Mouse (Mus musculus): ENCODE results near the gene Srrm3. TPM values are rescaled to one million over a fixed set of nuclear protein-coding genes. Genes with fewer than 3 reads are reported as not detected.

The Srrm3 gene
- polyA plus RNA-seq, 2 experiments = 0.12 to 0.55 TPM

GRCm38 (mm10) chr5:135852421-135852820 is 45.7 kb downstream of the Srrm3 start:
- no peaks in the 10 kb centered on the region; the same call in 1 of the 2 replicates for H3K4me1 ChIP-seq (ENCODE audit: control insufficient read depth, insufficient read depth, low read length)
- 1% methylated on average over 10 of the region's 10 CpGs for WGBS
- no peak for ATAC-seq (ENCODE audit: low FRiP score, low read depth)
- peaks cover 60% of the 10 kb centered on the region for H3K27me3 ChIP-seq (ENCODE audit: control insufficient read depth, insufficient read depth, low read length)
- H3K4me2 ChIP-seq (replicated peaks; ENCODE audit: low read depth, low read length, severe bottlenecking) = no peak overlapping the region
- DNase-seq (ENCODE audit: low spot score) = no peak
- H3K27ac ChIP-seq (replicated peaks; ENCODE audit: low read depth, low read length) = no peak overlapping the region
- no peak for TF ChIP-seq POLR2A (IDR thresholded peaks at IDR 0.05; ENCODE audit: borderline replicate concordance, extremely low read depth, insufficient read depth, insufficient read length)
- no peak overlapping the region for H3K4me3 ChIP-seq (replicated peaks; ENCODE audit: low read length)
- no peaks in the 10 kb centered on the region for H3K36me3 ChIP-seq (ENCODE audit: control insufficient read depth, insufficient read depth, low read length)
- H3K9me3 ChIP-seq (ENCODE audit: control insufficient read depth, low read length) = no peaks in the 10 kb centered on the region
- no peak overlapping the region for H3K9ac ChIP-seq (ENCODE audit: low read depth, low read length, severe bottlenecking)

GRCm38 (mm10) chr5:135853731-135854130 is 47.0 kb downstream of the Srrm3 start:
- ATAC-seq (ENCODE audit: low FRiP score, low read depth) (no peak), DNase-seq (ENCODE audit: low spot score) (no peak)
- Histone ChIP-seq H3K9ac (ENCODE audit: low read depth, low read length, severe bottlenecking) (no peak overlapping the region), H3K4me2 (replicated peaks; ENCODE audit: low read depth, low read length, severe bottlenecking) (no peak overlapping the region), H3K27ac (replicated peaks; ENCODE audit: low read depth, low read length) (no peak overlapping the region), H3K36me3 (ENCODE audit: control insufficient read depth, insufficient read depth, low read length) (no peaks in the 10 kb centered on the region), H3K4me3 (replicated peaks; ENCODE audit: low read length) (no peak overlapping the region), H3K27me3 (ENCODE audit: control insufficient read depth, insufficient read depth, low read length) (peaks cover 72% of the 10 kb centered on the region), H3K9me3 (ENCODE audit: control insufficient read depth, low read length) (no peaks in the 10 kb centered on the region), H3K4me1 (ENCODE audit: control insufficient read depth, insufficient read depth, low read length) (no peaks in the 10 kb centered on the region; the same call in 1 of the 2 replicates)
- no peak for TF ChIP-seq POLR2A (IDR thresholded peaks at IDR 0.05; ENCODE audit: borderline replicate concordance, extremely low read depth, insufficient read depth, insufficient read length)
- WGBS = 54% methylated on average over 7 of the region's 7 CpGs

- no peak overlapping the region for H3K4me2 ChIP-seq (replicated peaks; ENCODE audit: low read depth, low read length, severe bottlenecking)
- H3K9ac ChIP-seq (ENCODE audit: low read depth, low read length, severe bottlenecking) = no peak overlapping the region
- H3K4me3 ChIP-seq (replicated peaks; ENCODE audit: low read length) = no peak overlapping the region
- no peaks in the 10 kb centered on the region for H3K36me3 ChIP-seq (ENCODE audit: control insufficient read depth, insufficient read depth, low read length)
- TF ChIP-seq POLR2A (IDR thresholded peaks at IDR 0.05; ENCODE audit: borderline replicate concordance, extremely low read depth, insufficient read depth, insufficient read length) = no peak
- ATAC-seq (ENCODE audit: low FRiP score, low read depth) (no peak), DNase-seq (ENCODE audit: low spot score) (peak; percentile 84)
- no peak overlapping the region for H3K27ac ChIP-seq (replicated peaks; ENCODE audit: low read depth, low read length)
- no peaks in the 10 kb centered on the region for H3K9me3 ChIP-seq (ENCODE audit: control insufficient read depth, low read length)
- no peaks in the 10 kb centered on the region; the same call in 1 of the 2 replicates for H3K4me1 ChIP-seq (ENCODE audit: control insufficient read depth, insufficient read depth, low read length)
- H3K27me3 ChIP-seq (ENCODE audit: control insufficient read depth, insufficient read depth, low read length) = peaks cover 72% of the 10 kb centered on the region
- 5% methylated on average over 4 of the region's 4 CpGs for WGBS
Measured at GRCm38 (mm10) chr5:135855156-135855555, 48.5 kb downstream of the Srrm3 start.

GRCm38 (mm10) chr5:135866662-135867061 is 60.0 kb downstream of the Srrm3 start:
- no peak for DNase-seq (ENCODE audit: low spot score)
- H3K4me1 ChIP-seq (ENCODE audit: control insufficient read depth, insufficient read depth, low read length) = peaks cover 3% of the 10 kb centered on the region; the same call in 1 of the 2 replicates
- ATAC-seq (ENCODE audit: low FRiP score, low read depth) = no peak
- H3K9me3 ChIP-seq (ENCODE audit: control insufficient read depth, low read length) = no peaks in the 10 kb centered on the region
- 37% methylated on average over 8 of the region's 8 CpGs for WGBS
- peaks cover 56% of the 10 kb centered on the region for H3K27me3 ChIP-seq (ENCODE audit: control insufficient read depth, insufficient read depth, low read length)
- no peak overlapping the region for H3K27ac ChIP-seq (replicated peaks; ENCODE audit: low read depth, low read length)
- no peaks in the 10 kb centered on the region for H3K36me3 ChIP-seq (ENCODE audit: control insufficient read depth, insufficient read depth, low read length)
- no peak overlapping the region for H3K9ac ChIP-seq (ENCODE audit: low read depth, low read length, severe bottlenecking)
- H3K4me2 ChIP-seq (replicated peaks; ENCODE audit: low read depth, low read length, severe bottlenecking) = no peak overlapping the region
- H3K4me3 ChIP-seq (replicated peaks; ENCODE audit: low read length) = no peak overlapping the region
- no peak for TF ChIP-seq POLR2A (IDR thresholded peaks at IDR 0.05; ENCODE audit: borderline replicate concordance, extremely low read depth, insufficient read depth, insufficient read length)

GRCm38 (mm10) chr5:135867637-135868593 is 61.2 kb downstream of the Srrm3 start:
- peak overlapping the region; percentile 48 for H3K9ac ChIP-seq (ENCODE audit: low read depth, low read length, severe bottlenecking)
- TF ChIP-seq POLR2A (IDR thresholded peaks at IDR 0.05; ENCODE audit: borderline replicate concordance, extremely low read depth, insufficient read depth, insufficient read length) = no peak
- no peaks in the 10 kb centered on the region for H3K9me3 ChIP-seq (ENCODE audit: control insufficient read depth, low read length)
- DNase-seq (ENCODE audit: low spot score) (no peak), ATAC-seq (ENCODE audit: low FRiP score, low read depth) (0 out of 2 replicates have a peak, but pooled peaks have one; percentile 23)
- WGBS = 1% methylated on average over 78 of the region's 89 CpGs
- peak overlapping the region; percentile 91 for H3K4me2 ChIP-seq (replicated peaks; ENCODE audit: low read depth, low read length, severe bottlenecking)
- H3K27me3 ChIP-seq (ENCODE audit: control insufficient read depth, insufficient read depth, low read length) = peaks cover 56% of the 10 kb centered on the region
- no peaks in the 10 kb centered on the region for H3K36me3 ChIP-seq (ENCODE audit: control insufficient read depth, insufficient read depth, low read length)
- H3K4me1 ChIP-seq (ENCODE audit: control insufficient read depth, insufficient read depth, low read length) = peaks cover 3% of the 10 kb centered on the region; the same call in 1 of the 2 replicates
- peak overlapping the region; percentile 46 for H3K4me3 ChIP-seq (replicated peaks; ENCODE audit: low read length)
- H3K27ac ChIP-seq (replicated peaks; ENCODE audit: low read depth, low read length) = no peak overlapping the region
